Mouse (Mus musculus): ENCODE measurements around the gene Noct. TPM values are rescaled to one million over a fixed set of nuclear protein-coding genes. Genes with fewer than 3 reads are reported as not detected.
"Not testable (repeated sequence)": the region's sequence is repeated elsewhere in the genome, so short reads cannot be mapped to it uniquely, and the experiment has no call there.

Noct gene
- total RNA-seq (2021) = 10 to 100 TPM; 51.0 to 56.1 TPM
- long read RNA-seq, experiment 1, transcript Noct-201 (3 exons, 3,059 nt) = major isoform, 81 of 82 reads
- long read RNA-seq, experiment 1, partial matches to known transcripts = 0 of 82 reads
- long read RNA-seq, experiment 1, other reads (novel, unspliced or antisense) = 1 of 82 reads
- long read RNA-seq, experiment 2, full-length matches to known transcripts = 73 of 78 reads
- long read RNA-seq, experiment 2, partial matches to known transcripts = 4 of 78 reads
- long read RNA-seq, experiment 2, other reads (novel, unspliced or antisense) = 1 of 78 reads

DNA sequence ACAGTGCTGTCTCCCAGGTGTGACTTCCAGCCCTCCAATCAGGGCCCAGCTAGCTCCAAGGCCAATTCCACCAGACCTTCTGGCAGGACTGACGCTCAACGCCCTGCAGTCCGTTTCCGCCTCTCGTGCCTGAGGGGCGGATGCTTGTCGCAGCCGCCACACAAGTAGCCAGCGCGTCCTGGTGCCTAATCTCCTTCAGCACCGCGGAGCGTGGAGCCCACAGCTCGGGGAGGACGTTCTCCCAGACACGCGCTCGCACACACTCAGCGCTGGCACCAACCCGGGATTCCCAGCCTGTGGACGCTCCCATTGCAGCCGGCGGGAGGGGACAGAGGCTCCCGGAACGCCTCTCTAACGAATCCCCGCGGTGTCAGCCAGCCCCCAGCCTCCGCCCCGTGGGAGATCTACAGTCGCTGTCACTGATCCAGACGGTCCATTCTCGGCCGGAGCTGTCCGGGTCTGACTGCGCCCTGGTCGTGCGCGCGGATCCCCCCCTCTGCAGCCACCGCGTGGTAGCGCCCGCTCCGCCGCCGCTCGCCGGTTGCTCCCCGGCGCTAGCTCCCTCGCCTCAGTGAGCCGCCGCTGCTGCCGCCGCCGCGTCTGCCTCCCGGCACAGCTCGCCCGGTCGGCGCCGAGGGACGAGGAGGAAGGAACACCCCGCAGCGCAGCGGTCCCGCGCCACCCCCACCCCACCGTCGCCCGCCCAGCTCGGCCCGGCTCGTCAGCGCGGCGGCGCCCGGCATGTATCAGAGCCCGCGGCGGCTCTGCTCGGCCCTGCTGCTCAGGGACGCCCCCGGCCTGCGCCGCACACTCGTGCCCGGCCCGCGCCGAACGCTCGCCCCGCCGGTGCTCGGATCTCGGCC, at the start of gene Noct:
Gene Noct, plus strand, starts transcription at position 85 of the 863 bp plus-strand sequence.
- peak; percentile 85 to 89 for DNase-seq (ENCODE audit: low spot score in 2 of 2)

GRCm38 (mm10) chr3:51178158-51178557, 46.1 kb upstream of the Noct start:
- DNase-seq (ENCODE audit: low spot score in 2 of 2) = peak in 1 of 2 experiments; percentile 27

- no peak for DNase-seq (ENCODE audit: low spot score in 2 of 2)
These were observed 44.6 kb upstream of the Noct start for GRCm38 (mm10) chr3:51179460-51180146.

DNA sequence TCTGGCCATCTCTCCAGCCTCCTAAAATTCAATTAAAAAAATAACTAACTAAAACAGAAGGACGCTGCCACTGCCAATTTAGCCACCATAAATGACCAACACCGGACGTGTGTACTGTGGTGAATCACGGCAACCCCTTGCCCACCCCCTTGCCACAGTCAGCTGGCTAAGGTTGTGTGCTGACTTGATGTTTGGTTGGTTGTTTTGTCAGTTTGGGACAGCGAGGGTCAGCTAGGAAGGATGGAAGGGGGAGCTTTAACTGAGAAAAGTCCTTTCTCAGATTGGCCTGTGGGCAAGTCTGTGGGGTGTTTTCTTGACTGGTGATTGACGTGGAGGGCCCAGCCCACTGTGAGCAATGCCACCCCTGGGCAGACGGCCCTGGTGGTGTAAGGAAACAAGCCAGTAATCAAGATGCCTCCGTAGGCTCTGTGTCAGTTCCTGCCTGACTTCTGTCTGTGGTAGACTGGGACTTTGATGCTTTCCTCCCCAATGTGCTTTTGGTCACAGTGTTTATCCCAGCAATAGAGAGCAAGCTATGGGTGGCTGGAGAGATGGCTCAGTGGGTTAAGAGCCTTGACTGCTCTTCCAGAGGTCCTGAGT, 43.8 kb upstream of the Noct start:
- DNase-seq (ENCODE audit: low spot score in 2 of 2) = no peak

- DNase-seq (ENCODE audit: low spot score in 2 of 2) = no peak
These were observed 41.8 kb upstream of the Noct start for GRCm38 (mm10) chr3:51182455-51182854.

DNA sequence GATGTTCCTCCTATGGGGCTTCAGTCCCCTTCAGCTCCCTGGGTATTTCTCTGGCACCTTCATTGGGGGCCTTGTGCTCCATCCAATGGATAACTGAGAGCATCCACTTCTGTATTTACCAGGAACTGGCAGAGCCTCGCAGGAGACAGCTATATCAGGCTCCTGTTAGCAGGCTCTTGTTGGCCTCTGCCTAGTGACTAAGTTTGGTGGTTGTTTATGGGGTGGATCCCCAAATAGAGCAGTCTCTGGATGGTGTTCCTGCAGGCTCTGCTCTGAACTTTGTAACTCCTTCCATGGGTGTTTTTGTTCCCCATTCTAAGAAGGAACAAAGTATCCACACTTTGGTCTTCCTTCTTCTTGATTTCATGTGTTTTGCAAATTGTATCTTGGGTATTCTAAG, 40.7 kb upstream of the Noct start:
- DNase-seq (ENCODE audit: low spot score in 2 of 2) = not testable (repeated sequence)

- not testable (repeated sequence) for DNase-seq (ENCODE audit: low spot score in 2 of 2)
These were observed 40.3 kb upstream of the Noct start for GRCm38 (mm10) chr3:51183967-51184366.

DNA sequence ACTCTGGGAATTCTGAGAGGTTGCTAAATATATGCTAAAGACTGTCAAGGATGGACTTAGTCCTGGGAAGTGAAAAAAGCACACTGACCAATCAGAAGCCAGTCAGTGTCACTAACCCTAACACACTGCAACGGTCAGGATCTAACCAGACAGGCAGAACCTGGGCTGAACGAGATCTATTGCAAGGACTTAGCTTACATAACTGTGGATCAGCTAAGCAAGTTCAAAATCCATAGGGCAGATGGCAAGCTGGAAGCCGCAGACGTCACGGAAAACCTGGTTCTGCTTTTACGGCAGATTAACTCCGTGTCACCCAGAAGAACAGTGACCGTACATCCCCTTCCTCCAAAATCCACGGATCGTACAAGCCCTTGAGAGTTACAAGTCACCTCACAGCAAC, 39.5 kb upstream of the Noct start:
- no peak for DNase-seq (ENCODE audit: low spot score in 2 of 2)

DNA sequence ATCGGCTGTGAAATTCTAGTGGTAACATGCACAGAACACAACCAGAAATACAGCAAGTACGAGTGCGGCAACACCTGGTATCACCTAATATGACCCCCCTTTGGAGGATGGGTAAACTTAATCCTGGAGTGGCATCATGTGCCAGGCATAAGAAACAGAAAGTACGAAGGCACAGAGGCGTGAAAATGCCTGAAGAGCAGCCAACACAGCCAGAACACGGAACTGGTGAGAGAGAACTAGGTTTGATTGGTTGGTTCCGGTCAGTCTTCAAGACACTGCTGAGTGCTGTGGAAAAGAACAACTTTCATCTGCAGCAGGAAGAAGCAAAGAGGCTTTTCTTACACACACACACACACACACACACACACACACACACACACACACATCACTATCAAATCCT, 38.8 kb upstream of the Noct start:
- no peak for DNase-seq (ENCODE audit: low spot score in 2 of 2)

- no peak for DNase-seq (ENCODE audit: low spot score in 2 of 2)
These were observed 30.2 kb upstream of the Noct start for GRCm38 (mm10) chr3:51194075-51194474.

- peak; percentile 78 to 89 for DNase-seq (ENCODE audit: low spot score in 2 of 2)
These were observed 28.9 kb upstream of the Noct start for GRCm38 (mm10) chr3:51195321-51195720.

DNA sequence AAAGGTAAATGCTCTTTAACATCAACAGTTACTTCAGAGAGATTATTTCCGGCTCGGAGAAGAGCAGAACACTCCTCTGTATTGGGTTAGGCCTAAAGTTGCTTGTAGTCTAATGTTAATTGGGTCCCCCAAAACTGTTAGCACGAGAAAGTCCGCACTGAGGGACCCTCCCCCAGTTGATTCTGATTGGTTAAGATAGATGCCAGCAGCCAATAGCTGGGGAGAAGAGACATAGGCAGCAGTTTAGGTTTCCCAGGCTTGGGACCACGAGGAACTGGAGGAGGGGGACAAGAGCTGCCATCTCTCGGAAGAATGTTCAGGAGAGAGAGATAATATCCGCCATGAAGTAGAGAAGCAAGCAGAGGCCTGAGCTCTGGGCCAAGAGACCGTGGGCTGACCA, 28.5 kb upstream of the Noct start:
- DNase-seq (ENCODE audit: low spot score in 2 of 2) = peak in 1 of 2 experiments; percentile 44

- DNase-seq (ENCODE audit: low spot score in 2 of 2) = no peak
These were observed 27.5 kb upstream of the Noct start for GRCm38 (mm10) chr3:51196724-51197111.

GRCm38 (mm10) chr3:51197112-51197731, 27.0 kb upstream of the Noct start:
- DNase-seq (ENCODE audit: low spot score in 2 of 2) = no peak

DNA sequence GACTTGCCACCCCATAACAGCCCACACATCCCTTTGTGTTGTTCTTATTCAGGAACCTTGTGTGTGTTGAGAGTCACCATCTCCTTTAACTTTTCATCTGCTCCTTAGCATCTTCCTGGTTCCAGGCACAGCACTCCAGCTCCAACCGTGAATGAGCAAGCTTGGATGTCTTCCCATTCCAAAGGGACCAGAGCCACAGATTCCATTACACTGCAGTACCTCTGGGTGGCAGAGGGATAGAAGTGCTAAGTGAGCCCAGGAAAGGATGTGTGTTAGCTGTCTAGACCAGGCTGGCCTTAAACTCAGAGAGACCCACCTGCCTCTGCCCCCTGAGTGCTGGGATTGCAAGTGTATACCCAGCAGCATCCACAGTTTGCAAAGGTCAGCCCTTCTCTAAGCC, 26.0 kb upstream of the Noct start:
- peak in 1 of 2 experiments; percentile 20 for DNase-seq (ENCODE audit: low spot score in 2 of 2)

GRCm38 (mm10) chr3:51199130-51199529, 25.1 kb upstream of the Noct start:
- DNase-seq (ENCODE audit: low spot score in 2 of 2) = no peak

DNA sequence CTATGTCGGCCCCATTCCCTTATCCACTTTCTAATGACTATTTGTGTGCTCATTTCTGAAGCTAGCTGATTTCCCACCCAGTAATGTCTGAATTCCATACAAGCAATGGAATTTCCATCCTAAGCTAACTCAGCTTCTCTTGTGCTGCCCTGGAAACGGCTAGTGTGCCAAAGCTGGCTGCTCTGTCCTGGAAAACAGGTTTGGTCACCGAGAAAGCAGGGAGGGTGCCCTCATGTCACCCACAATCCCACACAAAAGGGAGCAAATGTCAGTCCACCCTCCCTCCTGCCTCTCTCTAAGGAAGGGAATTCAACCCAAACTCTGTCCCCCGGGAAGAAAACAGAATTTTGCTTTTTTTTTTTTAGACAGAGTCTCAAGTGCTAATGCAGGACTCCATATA, 23.9 kb upstream of the Noct start:
- DNase-seq (ENCODE audit: low spot score in 2 of 2) = no peak

DNA sequence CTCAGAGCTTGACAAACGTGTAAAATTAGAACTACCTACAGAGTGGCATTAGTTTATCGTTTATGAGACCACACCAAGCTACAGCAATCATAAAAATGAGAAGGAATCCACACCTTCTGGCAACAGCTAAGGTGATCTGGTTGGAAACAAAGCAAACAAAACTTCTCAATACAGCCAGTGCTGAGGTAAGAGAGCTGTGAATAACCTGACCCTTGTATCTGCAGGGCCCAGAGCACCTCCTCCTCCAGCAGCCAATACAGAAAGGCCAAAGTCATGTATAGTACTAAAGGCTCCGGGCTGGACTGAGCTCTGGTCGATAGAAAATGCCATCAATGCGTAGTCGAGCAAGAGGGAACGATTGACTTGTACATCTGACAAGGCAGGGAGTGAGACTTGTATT, 23.4 kb upstream of the Noct start:
- DNase-seq (ENCODE audit: low spot score in 2 of 2) = no peak

DNA sequence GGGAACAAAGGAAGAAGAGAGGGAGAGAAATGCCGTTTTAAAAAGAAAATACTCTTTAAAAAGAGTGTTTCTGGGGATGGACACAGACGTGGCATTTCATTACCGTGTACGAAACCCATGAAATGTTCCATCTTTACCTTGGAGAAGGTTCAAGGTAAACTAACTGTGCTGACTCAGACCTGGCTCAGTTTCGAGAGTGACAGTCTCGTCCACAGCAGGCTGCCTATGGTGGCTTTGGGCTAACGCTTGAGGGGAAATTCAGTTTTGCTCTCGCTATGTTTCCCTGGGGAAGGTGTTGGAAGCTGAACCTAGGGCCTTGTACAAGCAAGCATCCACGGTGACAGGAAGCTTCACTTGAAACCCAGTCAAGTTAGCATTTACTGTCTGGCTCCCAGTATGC, 22.3 kb upstream of the Noct start:
- no peak for DNase-seq (ENCODE audit: low spot score in 2 of 2)

GRCm38 (mm10) chr3:51202491-51202987, 21.7 kb upstream of the Noct start:
- DNase-seq (ENCODE audit: low spot score in 2 of 2) = no peak

DNA sequence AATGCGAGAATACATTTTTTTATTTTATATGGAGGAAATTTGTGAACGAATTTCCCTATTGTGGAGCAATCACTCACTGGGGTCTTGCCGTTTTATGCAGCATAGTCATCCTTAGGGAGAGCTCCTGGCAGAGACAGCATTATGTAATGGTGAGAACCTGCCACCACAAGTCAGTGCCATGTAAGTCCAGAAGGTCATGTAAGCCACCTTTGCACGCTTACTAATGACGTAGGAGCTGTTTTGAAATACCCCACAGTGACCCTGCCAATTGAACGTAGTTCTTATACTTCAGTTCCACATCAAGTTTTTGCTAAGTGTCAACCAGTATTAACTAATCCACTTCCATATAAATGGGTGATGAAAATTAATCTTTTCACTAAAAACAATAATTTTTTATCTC, 20.3 kb upstream of the Noct start:
- no peak for DNase-seq (ENCODE audit: low spot score in 2 of 2)

All from left cerebral cortex, adult 18-20 months (tissue).